12 mouse cellular contexts compared by ENCODE assay signal in genomic region chr11:113610266-113610665, GRCm38 (mm10). TPM values are rescaled to one million over a fixed set of nuclear protein-coding genes. Genes with fewer than 3 reads are reported as not detected.
DNase-seq lines count a peak whose midpoint lies in the region; ATAC-seq and TF ChIP-seq lines count a peak whose summit lies in the region.
"Had no signal": no experiment of that assay in that cellular context is flagged by ENCODE, and none has a peak within 500 bp of the region (broad histone marks: within the 10 kb centered on the region; RNA-seq: fewer than 3 reads in every experiment).

No protein-coding gene starts in this region.

- no peak overlapping the region for H3K9ac ChIP-seq in embryonic facial prominence, embryonic 14.5 days (ENCODE audit: low read depth, low read length)
- no peak overlapping the region for H3K9ac ChIP-seq in kidney, embryonic 14.5 days (ENCODE audit: low read depth, low read length)
- H3K9ac ChIP-seq in kidney, postnatal 0 days (ENCODE audit: low read depth, low read length) = no peak overlapping the region
- H3K9ac ChIP-seq in midbrain, embryonic 14.5 days (replicated peaks; ENCODE audit: low read length) = no peak overlapping the region
- H3K9ac ChIP-seq: embryonic facial prominence, embryonic 15.5 days; intestine, embryonic 15.5 days had no signal

- 62% methylated on average over 5 of the region's 5 CpGs for WGBS in embryonic facial prominence, embryonic 14.5 days
- 93% methylated on average over 5 of the region's 5 CpGs for WGBS in embryonic facial prominence, embryonic 10.5 days
- 35% methylated on average over 5 of the region's 5 CpGs for WGBS in kidney, embryonic 14.5 days
- 26% methylated on average over 5 of the region's 5 CpGs for WGBS in kidney, postnatal 0 days
- WGBS in midbrain, embryonic 14.5 days = 89% methylated on average over 5 of the region's 5 CpGs

- H3K27ac ChIP-seq in embryonic facial prominence, embryonic 14.5 days (replicated peaks; ENCODE audit: low read depth, low read length) = no peak overlapping the region
- H3K27ac ChIP-seq in embryonic facial prominence, embryonic 10.5 days (replicated peaks) = no peak overlapping the region
- no peak overlapping the region for H3K27ac ChIP-seq in kidney, embryonic 14.5 days (ENCODE audit: low read depth, low read length)
- H3K27ac ChIP-seq in kidney, postnatal 0 days = peak overlapping the region; percentile 19; the same call in 1 of the 2 replicates
- no peak overlapping the region for H3K27ac ChIP-seq in midbrain, embryonic 14.5 days (replicated peaks; ENCODE audit: low read depth, low read length)
- H3K27ac ChIP-seq: embryonic facial prominence, embryonic 15.5 days; intestine, embryonic 15.5 days had no signal

- H3K27me3 ChIP-seq in embryonic facial prominence, embryonic 14.5 days (replicated peaks; ENCODE audit: control insufficient read depth, insufficient read depth, low read length) = no peaks in the 10 kb centered on the region
- H3K27me3 ChIP-seq in embryonic facial prominence, embryonic 10.5 days (replicated peaks; ENCODE audit: low read depth, poor library complexity, severe bottlenecking) = peaks cover 8% of the 10 kb centered on the region
- no peaks in the 10 kb centered on the region for H3K27me3 ChIP-seq in kidney, embryonic 14.5 days (ENCODE audit: control insufficient read depth, insufficient read depth, low read length)
- no peaks in the 10 kb centered on the region for H3K27me3 ChIP-seq in kidney, postnatal 0 days (ENCODE audit: insufficient read depth, low read length)
- H3K27me3 ChIP-seq in midbrain, embryonic 14.5 days (ENCODE audit: control insufficient read depth, insufficient read depth, low read length) = no peaks in the 10 kb centered on the region

- peaks cover 13% of the 10 kb centered on the region for H3K4me1 ChIP-seq in embryonic facial prominence, embryonic 14.5 days (ENCODE audit: control insufficient read depth, insufficient read depth, low read length)
- peaks cover 13% of the 10 kb centered on the region for H3K4me1 ChIP-seq in embryonic facial prominence, embryonic 10.5 days
- peaks cover 13% of the 10 kb centered on the region; the same call in 1 of the 2 replicates for H3K4me1 ChIP-seq in kidney, embryonic 14.5 days (ENCODE audit: control insufficient read depth, insufficient read depth, low read length)
- peaks cover 11% of the 10 kb centered on the region; the same call in 1 of the 2 replicates for H3K4me1 ChIP-seq in kidney, postnatal 0 days (replicated peaks; ENCODE audit: insufficient read depth, low read length)
- peaks cover 11% of the 10 kb centered on the region for H3K4me1 ChIP-seq in midbrain, embryonic 14.5 days (ENCODE audit: control insufficient read depth, insufficient read depth, low read length)

- peak; percentile 53 for DNase-seq in embryonic facial prominence, embryonic 14.5 days (ENCODE audit: low spot score)
- DNase-seq in embryonic facial prominence, embryonic 10.5 days (ENCODE audit: low spot score) = no peak
- DNase-seq in kidney, adult 9 months = peak; percentile 34
- peak; percentile 48 for DNase-seq in MN1 (ENCODE audit: low spot score)
- peak; percentile 47 for DNase-seq in kidney, postnatal 0 days (ENCODE audit: low spot score)
- DNase-seq in frontal cortex, postnatal 36 days (ENCODE audit: low spot score in 2 of 2) = no peak
- DNase-seq in midbrain, embryonic 14.5 days = no peak
- DNase-seq: adrenal gland, postnatal 36 days; cerebellum, adult 2 months had no signal

- no peak for TF ChIP-seq CTCF in kidney, postnatal 0 days (IDR thresholded peaks at IDR 0.05; ENCODE audit: low read depth)

- no peaks in the 10 kb centered on the region for H3K36me3 ChIP-seq in embryonic facial prominence, embryonic 14.5 days (ENCODE audit: control insufficient read depth, insufficient read depth, low read length)
- 0 out of 2 replicates have a peak, but pooled peaks cover 3% of the 10 kb centered on the region for H3K36me3 ChIP-seq in embryonic facial prominence, embryonic 10.5 days (replicated peaks)
- no peaks in the 10 kb centered on the region for H3K36me3 ChIP-seq in kidney, embryonic 14.5 days (ENCODE audit: control insufficient read depth, insufficient read depth, low read length)
- no peaks in the 10 kb centered on the region for H3K36me3 ChIP-seq in kidney, postnatal 0 days (ENCODE audit: insufficient read depth, low read length)
- no peaks in the 10 kb centered on the region for H3K36me3 ChIP-seq in midbrain, embryonic 14.5 days (ENCODE audit: control insufficient read depth, insufficient read depth, low read length)
- H3K36me3 ChIP-seq: embryonic facial prominence, embryonic 15.5 days; intestine, embryonic 15.5 days had no signal

- no peak overlapping the region for H3K4me3 ChIP-seq in embryonic facial prominence, embryonic 14.5 days (ENCODE audit: low read depth, low read length)
- H3K4me3 ChIP-seq in embryonic facial prominence, embryonic 10.5 days = no peak overlapping the region
- no peak overlapping the region for H3K4me3 ChIP-seq in kidney, embryonic 14.5 days (ENCODE audit: low read length)
- H3K4me3 ChIP-seq in kidney, postnatal 0 days (replicated peaks; ENCODE audit: low read depth, low read length) = no peak overlapping the region
- no peak overlapping the region for H3K4me3 ChIP-seq in midbrain, embryonic 14.5 days (replicated peaks; ENCODE audit: low read depth, low read length)
- H3K4me3 ChIP-seq: embryonic facial prominence, embryonic 15.5 days; intestine, embryonic 15.5 days had no signal

- ATAC-seq in embryonic facial prominence, embryonic 14.5 days (ENCODE audit: low read depth) = no peak
- ATAC-seq in kidney, embryonic 14.5 days (ENCODE audit: low FRiP score, low TSS enrichment) = no peak
- ATAC-seq in kidney, postnatal 0 days (replicated peaks; ENCODE audit: low FRiP score, low read depth) = no peak
- ATAC-seq in midbrain, embryonic 14.5 days (ENCODE audit: low FRiP score, low TSS enrichment) = no peak

- no peak overlapping the region for H3K4me2 ChIP-seq in embryonic facial prominence, embryonic 14.5 days (ENCODE audit: low read depth, low read length)
- H3K4me2 ChIP-seq in kidney, embryonic 14.5 days (replicated peaks; ENCODE audit: low read depth, low read length) = no peak overlapping the region
- no peak overlapping the region for H3K4me2 ChIP-seq in kidney, postnatal 0 days (ENCODE audit: low read length)
- no peak overlapping the region for H3K4me2 ChIP-seq in midbrain, embryonic 14.5 days (ENCODE audit: low read length)
- H3K4me2 ChIP-seq: embryonic facial prominence, embryonic 15.5 days; intestine, embryonic 15.5 days had no signal

- H3K9me3 ChIP-seq in embryonic facial prominence, embryonic 14.5 days (ENCODE audit: control insufficient read depth, low read length) = no peaks in the 10 kb centered on the region
- no peaks in the 10 kb centered on the region for H3K9me3 ChIP-seq in embryonic facial prominence, embryonic 10.5 days
- peaks cover 2% of the 10 kb centered on the region for H3K9me3 ChIP-seq in kidney, embryonic 14.5 days (ENCODE audit: control insufficient read depth, low read length)
- H3K9me3 ChIP-seq in kidney, postnatal 0 days (replicated peaks; ENCODE audit: low read length) = no peaks in the 10 kb centered on the region
- no peaks in the 10 kb centered on the region for H3K9me3 ChIP-seq in midbrain, embryonic 14.5 days (ENCODE audit: control insufficient read depth, low read length)
- H3K9me3 ChIP-seq: embryonic facial prominence, embryonic 15.5 days; intestine, embryonic 15.5 days had no signal

RNA-seq across cellular contexts. Expression of gene Sstr2, which starts 8.9 kb away (rescaled TPM):
- polyA plus RNA-seq in embryonic facial prominence, embryonic 14.5 days (2014; fragmentation: Nextera tagmentation; extraction: Ambion mirVana) = 0.71 and 1.0 TPM in 2 replicates
- polyA plus RNA-seq in embryonic facial prominence, embryonic 10.5 days (2016; fragmentation: Nextera tagmentation; extraction: Ambion mirVana) = 2.1 and 4.2 TPM in 2 replicates
- polyA plus RNA-seq in kidney, embryonic 14.5 days (2014; fragmentation: Nextera tagmentation; extraction: Ambion mirVana) = 0.28 and 0.33 TPM in 2 replicates
- polyA plus RNA-seq in kidney, postnatal 0 days (2015; fragmentation: Nextera tagmentation; extraction: Ambion mirVana) = 0.20 and 0.31 TPM in 2 replicates
- 18.0 and 23.3 TPM in 2 replicates for polyA plus RNA-seq in midbrain, embryonic 14.5 days (2014; fragmentation: Nextera tagmentation; extraction: Ambion mirVana)

RNA-seq across cellular contexts. Expression of gene Cog1, which starts 38.7 kb away (rescaled TPM):
- polyA plus RNA-seq in embryonic facial prominence, embryonic 14.5 days (2014; fragmentation: Nextera tagmentation; extraction: Ambion mirVana) = 23.4 and 27.7 TPM in 2 replicates
- 27.4 and 28.1 TPM in 2 replicates for polyA plus RNA-seq in embryonic facial prominence, embryonic 10.5 days (2016; fragmentation: Nextera tagmentation; extraction: Ambion mirVana)
- polyA plus RNA-seq in kidney, embryonic 14.5 days (2014; fragmentation: Nextera tagmentation; extraction: Ambion mirVana) = 16.6 and 29.3 TPM in 2 replicates
- polyA plus RNA-seq in kidney, postnatal 0 days (2015; fragmentation: Nextera tagmentation; extraction: Ambion mirVana) = 21.0 and 21.6 TPM in 2 replicates
- polyA plus RNA-seq in midbrain, embryonic 14.5 days (2014; fragmentation: Nextera tagmentation; extraction: Ambion mirVana) = 35.2 and 40.1 TPM in 2 replicates

RNA-seq across cellular contexts. Expression of gene Slc39a11, which starts 39.6 kb away (rescaled TPM):
- polyA plus RNA-seq in embryonic facial prominence, embryonic 14.5 days (2014; fragmentation: Nextera tagmentation; extraction: Ambion mirVana) = 23.6 and 25.6 TPM in 2 replicates
- polyA plus RNA-seq in embryonic facial prominence, embryonic 10.5 days (2016; fragmentation: Nextera tagmentation; extraction: Ambion mirVana) = 17.0 and 17.2 TPM in 2 replicates
- polyA plus RNA-seq in kidney, embryonic 14.5 days (2014; fragmentation: Nextera tagmentation; extraction: Ambion mirVana) = 11.3 and 16.4 TPM in 2 replicates
- polyA plus RNA-seq in kidney, postnatal 0 days (2015; fragmentation: Nextera tagmentation; extraction: Ambion mirVana) = 22.8 and 23.3 TPM in 2 replicates
- polyA plus RNA-seq in midbrain, embryonic 14.5 days (2014; fragmentation: Nextera tagmentation; extraction: Ambion mirVana) = 28.5 and 31.1 TPM in 2 replicates

Comparison
In these comparisons a context has a peak if more than half of its experiments do, and no peak if none do; other contexts are left out.
1. DNase-seq: peak in embryonic facial prominence, embryonic 14.5 days (single experiment), kidney, adult 9 months (single experiment), MN1 (single experiment) and kidney, postnatal 0 days (single experiment); none in embryonic facial prominence, embryonic 10.5 days (single experiment), frontal cortex, postnatal 36 days (0 of 2) and midbrain, embryonic 14.5 days (single experiment).